Mouse (Mus musculus) induced T-regulatory cell, adult 2 months (primary cell): ENCODE data around the gene Chrna9.

ENCODE experiments used
- DNase-seq: peaks from one replicate; pipeline ENCODE4 v3.0.0-alpha.2; 2012; ENCODE audit warnings: low read depth

Chrna9 gene

GRCm38 (mm10) chr5:66008245-66008967 is 73.7 kb downstream of the Chrna9 start:
- DNase-seq: peak; percentile 80

GRCm38 (mm10) chr5:66013999-66014398 is 79.3 kb downstream of the Chrna9 start:
- no peak for DNase-seq

GRCm38 (mm10) chr5:66014437-66014836 is 79.7 kb downstream of the Chrna9 start:
- no peak for DNase-seq

GRCm38 (mm10) chr5:66015449-66015961 is 80.8 kb downstream of the Chrna9 start:
- DNase-seq: no peak

DNA sequence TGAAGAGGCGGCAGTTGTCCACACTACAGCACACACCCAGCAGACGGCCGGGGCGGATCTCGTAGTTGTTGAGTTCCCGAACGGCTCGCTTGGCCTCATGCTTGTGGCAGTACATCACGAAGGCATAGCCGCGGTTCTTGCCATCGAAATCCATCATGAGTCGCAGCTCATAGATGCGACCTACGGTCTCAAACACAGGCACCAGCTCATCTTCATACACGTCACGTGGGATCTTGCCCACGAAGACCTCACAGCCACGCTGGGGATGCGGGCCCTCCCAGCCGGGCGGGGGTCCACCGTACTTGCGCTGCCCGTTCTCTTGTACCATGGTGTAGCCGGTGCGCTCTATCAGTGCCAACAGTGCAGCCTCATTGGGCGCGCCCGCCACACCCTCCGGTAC is 92.1 kb downstream of the Chrna9 start:
- DNase-seq: no peak
